Mouse (Mus musculus) common myeloid progenitor, adult 5-6 weeks (primary cell): Measurements from ENCODE around the gene Rhbdd2. TPM values are rescaled to one million over a fixed set of nuclear protein-coding genes. Genes with fewer than 3 reads are reported as not detected.
A peak's percentile ranks its signal among the peaks of the same experiment; 100 is the strongest.
"Not testable (repeated sequence)": the region's sequence is repeated elsewhere in the genome, so short reads cannot be mapped to it uniquely, and the experiment has no call there.

Experiments
- ATAC-seq: replicated peaks from 2 replicates; pipeline ENCODE4 v1.8.0; 2016; ENCODE audit warnings: low read depth, mild to moderate bottlenecking, moderate TSS enrichment, inconsistent platforms; ENCODE audit not compliant: poor library complexity, severe bottlenecking
- total RNA-seq: library from RNA; stranded (forward); fragments of 200-1000, 187-1606 nt; gene quantifications from 2 replicates; pipeline ENCODE4 v1.2.3, GENCODE M21; 2017

Gene Rhbdd2
- total RNA-seq = 12.4 and 14.0 TPM in 2 replicates

DNA sequence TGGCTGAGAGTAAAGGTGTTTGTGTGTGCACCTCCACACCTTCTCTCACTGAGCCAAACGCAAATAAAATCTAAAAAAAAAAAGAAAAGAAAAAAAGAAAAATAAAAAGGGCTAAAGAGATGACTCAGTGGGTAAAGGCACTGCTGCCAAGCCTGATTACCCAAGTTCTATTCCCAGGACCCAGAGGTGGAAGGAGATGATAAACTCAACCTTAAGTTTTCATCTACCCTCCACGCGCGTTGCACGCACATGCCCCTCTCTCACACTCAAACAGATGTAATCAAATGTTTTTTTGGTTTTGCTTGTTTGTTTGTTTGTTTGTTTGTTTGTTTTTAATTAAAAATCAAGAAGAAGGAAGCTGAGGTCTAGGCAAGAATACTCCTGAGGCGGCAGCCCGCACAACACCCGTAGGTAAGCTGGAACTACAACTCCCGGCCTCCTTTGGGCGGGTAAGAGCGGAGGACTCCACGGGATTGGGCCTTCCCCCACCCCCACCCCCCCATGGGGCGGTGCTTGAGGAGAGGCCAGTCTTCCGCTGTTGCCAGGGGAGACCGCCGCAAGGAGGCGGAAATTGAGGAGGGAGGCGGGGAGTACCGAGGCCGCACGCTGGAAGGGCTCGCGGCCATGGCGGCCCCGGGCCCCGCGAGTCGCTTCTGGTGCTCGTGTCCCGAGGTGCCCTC lies at the start of gene Rhbdd2:
Gene Rhbdd2, plus strand, starts transcription at position 502 of the 680 bp plus-strand sequence.
- ATAC-seq = peak; percentile 97

DNA sequence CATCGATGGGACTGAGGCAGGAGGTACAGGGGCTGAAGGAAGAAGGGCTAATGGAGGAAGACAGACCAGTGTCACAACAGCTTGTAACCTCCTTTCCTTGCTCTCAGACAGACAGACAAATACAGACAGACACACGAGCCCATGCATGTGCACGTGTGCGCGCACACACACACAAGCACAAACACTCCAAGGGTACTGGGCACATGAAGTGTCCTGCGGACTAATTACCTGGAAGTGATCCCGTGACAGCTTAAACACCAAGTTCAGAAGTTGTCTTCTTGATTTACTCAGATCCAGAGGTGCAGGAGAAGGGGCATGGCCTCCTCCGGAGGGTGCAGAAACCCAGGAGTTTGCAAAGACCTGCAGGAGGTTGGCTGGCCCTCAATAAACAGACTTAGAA lies 46.7 kb upstream of the Rhbdd2 start:
- ATAC-seq = no peak

DNA sequence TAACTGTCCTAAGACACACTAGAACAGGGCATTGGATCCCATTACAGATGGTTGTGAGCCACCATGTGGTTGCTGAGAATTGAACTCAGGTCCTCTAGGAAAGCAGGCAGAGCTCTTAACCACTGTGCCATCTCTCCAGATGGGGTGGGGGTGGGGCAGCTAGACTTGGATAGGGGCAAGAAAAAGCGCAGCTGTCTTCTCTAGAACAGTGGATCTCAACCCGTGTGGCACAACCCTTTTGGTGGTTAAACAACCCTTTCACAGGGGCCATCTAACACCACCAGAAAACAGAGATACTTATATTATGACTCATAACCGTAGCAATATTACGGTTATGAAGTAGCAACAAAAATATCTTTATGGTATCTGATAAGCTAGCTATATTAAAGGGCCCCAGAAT lies 44.7 kb upstream of the Rhbdd2 start:
- no peak for ATAC-seq

DNA sequence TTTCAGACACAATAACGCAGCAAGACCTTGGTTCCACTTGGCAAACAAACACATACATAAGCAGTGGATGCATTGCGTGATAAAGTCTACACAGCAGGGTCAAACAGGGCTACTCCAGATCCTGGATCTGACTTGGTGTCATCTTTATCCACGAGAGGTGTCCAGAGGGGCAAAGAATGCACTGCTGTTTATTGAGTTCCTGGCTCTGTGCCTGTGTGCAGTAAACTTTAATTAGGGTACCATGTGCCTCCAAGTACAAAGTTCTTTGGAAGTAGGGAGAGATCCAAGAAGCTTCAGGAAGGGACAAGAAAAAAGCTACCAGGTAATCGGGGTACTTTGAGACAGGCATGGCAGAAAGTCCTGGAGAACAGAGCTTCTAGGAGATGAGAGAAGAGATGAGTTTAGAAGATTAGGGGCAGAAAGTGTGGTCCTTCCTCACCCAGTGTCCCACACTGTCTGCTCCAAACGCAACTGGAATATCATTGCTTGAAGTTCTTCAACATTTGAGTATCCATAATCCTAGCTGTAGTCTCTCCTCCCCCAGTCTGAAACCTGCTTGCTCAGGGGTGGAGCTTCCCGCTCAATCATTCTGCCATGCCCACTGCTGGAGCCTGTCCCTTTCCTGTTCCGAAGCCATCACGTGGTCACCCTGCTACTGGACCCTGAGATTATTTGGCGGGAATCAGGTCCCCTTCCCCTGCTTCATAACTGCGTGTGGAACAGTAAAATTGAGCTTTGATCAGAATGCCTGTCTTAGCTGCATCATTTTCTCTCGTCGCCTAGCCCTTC lies 42.2 kb upstream of the Rhbdd2 start:
- no peak for ATAC-seq

DNA sequence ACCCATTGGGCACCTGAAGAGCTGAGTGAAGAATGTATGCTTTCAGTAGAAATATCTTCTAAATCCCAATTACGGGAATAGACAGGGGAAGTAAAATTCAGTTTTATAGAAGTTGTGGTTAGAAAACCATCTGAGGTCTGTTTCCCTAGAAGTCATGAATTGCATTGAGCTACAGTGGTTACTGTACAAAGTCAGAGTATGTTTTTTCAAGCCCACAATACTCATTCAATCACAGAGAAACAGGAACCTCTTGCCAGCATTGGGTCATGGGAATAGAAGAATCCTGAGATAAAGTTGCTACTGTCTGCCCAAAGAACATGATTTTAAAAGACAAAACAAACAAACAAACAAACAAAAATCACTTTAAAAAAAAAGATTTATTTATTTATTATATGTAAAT lies 27.8 kb upstream of the Rhbdd2 start:
- peak; percentile 63; the same call in 1 of the 2 replicates for ATAC-seq

DNA sequence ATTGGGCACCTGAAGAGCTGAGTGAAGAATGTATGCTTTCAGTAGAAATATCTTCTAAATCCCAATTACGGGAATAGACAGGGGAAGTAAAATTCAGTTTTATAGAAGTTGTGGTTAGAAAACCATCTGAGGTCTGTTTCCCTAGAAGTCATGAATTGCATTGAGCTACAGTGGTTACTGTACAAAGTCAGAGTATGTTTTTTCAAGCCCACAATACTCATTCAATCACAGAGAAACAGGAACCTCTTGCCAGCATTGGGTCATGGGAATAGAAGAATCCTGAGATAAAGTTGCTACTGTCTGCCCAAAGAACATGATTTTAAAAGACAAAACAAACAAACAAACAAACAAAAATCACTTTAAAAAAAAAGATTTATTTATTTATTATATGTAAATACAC lies 25.7 kb upstream of the Rhbdd2 start:
- peak; percentile 60; the same call in 1 of the 2 replicates for ATAC-seq

DNA sequence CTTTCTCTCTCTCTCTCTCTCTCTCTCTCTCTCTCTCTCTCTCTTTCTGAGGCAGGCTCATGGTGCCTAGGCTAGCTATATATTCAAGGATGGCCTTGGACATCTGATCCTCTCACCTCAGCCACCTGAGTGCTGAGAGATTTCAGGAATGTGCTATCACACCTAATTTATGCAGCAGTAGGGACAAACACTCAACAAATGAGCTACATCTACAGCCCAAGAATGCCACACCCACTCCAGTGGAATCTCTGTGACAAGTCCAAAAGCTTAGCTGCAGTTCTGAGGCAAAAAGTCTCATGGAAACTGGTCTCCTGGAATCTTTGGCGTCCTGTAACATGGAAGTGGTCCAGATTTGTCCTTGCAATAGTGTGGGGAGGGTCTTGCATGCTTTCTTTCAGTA lies 24.8 kb upstream of the Rhbdd2 start:
- no peak for ATAC-seq

DNA sequence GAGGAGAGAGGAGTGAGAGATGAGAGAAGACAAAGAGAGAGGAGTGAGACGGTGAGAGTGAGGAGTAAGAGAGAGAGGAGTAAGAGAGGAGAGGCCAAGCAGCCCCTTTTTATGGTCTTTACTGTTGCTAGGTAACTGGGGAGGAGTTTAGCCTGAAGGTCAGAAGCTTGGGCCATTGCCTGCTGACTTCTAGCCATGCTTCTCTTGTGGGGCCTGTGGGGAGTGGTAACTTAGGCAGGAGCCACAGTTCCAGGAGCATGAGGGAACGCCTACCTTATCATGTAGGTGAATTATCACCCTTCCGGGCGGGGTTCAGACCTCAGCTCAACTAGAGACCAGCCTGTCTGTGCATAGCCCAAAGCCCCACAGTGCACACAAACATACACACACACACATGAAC lies 22.6 kb upstream of the Rhbdd2 start:
- ATAC-seq = no peak

DNA sequence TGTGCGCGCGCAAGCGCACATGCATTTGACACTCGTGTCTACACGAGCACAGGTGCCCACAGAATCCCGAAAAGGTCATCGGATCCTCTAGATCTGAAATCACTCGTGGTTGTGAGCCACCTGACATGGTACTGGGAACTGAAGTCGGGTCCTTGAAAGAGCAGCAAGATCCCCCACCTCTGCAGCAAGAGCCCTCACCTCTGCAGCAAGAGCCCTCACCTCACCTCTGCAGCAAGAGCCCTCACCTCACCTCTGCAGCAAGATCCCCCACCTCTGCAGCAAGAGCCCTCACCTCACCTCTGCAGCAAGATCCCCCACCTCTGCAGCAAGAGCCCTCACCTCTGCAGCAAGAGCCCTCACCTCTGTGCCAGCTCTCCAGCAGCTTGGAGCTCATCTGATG lies 12.7 kb upstream of the Rhbdd2 start:
- ATAC-seq = not testable (repeated sequence)

DNA sequence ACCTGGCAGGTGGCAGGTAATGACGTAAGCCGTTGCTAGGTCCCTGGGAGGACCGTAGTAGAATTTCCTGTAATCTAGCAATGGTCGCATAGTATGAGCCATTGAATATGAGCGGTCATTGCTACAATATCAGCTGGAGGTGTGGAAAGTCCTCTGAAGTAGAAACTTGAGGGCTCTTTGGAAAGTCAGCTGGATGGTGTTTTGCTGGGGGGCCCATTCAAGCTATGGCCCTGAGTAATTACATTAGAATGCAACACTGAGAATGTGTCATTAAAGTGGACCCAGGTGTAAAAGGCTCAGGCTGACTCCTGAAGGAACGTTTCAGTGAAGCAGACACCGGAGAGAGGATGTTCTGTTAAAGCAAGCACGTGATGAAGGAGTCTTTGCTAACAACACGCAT lies 11.9 kb upstream of the Rhbdd2 start:
- ATAC-seq = no peak

DNA sequence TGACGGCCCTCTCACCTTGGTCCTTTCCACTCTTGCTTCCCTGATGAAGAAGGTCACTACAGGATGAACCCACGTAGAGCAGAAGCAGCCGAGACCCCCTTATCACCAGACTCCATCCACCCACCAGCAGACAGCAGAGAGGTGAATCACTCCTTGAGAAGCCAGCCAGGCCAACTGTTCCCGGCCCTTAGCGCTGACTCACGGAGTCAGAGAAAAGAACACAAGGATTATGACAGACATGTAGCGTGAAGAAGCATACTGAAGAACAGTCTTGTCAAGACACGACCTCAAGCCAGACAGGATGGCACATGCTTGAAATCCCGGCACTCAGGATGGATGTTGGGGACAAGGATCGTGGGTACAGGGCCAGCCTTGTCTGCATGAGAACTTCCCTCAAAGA lies 10.7 kb upstream of the Rhbdd2 start:
- no peak for ATAC-seq

DNA sequence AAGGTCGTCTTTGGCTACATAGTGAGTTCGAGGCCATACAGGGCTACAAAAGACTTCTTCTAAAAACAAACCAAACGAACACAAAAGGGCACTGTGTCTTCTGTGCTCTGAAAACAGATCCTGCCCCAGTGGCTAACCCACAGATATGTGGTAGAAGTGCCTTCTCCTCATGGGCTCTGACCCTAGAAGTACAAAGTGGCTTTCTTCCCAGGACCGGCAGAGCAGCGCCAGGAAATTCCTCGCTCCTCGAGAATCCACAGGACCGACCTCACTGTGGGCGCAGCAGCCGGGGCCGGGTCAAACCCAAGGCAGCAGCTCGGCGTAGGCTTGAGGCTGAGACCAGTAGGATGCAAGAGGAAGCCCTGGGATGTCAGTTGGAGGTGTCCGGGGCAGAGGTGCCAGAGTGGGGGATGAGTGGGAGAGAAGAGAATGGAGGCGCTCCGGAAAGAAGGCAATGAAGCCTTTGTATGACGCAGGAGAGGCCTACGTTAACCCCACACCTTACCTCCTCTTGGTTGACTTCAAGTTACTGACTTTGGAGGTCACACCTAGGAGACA lies 9.3 kb upstream of the Rhbdd2 start:
- ATAC-seq = no peak

DNA sequence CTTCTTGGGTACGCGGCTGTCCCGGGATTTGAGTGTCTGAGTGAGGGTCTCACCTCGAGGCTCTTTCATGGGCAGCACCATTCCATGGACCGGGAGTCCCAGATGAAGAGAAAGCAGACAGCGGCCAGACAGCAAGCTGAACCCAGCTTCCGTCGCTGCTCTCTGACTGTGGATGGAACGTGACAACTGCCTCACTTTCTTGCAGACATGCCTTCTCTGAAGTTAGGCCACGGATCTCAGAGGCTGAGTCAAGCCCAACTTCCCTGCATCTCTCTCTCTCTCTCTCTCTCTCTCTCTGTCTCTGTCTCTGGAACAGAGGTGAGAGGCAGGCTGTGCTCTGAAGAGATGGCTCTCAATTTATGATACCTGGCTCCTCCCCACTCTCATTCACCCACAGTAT lies 3.5 kb upstream of the Rhbdd2 start:
- no peak for ATAC-seq

DNA sequence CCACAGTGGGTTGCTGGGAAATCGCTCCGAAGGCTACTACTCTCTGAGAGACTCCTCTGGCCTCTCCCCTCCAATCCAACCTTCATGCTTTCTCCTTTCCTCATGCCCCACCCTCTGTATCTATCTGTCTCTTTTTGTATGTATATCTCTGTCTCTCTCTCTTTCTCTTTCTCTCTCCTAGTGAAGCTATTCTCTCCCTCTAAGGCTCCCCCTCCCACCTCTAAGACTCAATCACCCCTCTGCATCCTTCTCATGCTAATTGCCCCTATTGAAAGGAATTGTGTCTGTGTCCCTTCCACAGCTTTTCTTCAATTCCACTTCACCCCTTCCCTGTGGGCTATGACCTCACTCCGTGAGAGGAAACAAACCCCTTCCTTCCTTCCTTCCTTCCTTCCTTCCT lies 3.0 kb upstream of the Rhbdd2 start:
- ATAC-seq = no peak

DNA sequence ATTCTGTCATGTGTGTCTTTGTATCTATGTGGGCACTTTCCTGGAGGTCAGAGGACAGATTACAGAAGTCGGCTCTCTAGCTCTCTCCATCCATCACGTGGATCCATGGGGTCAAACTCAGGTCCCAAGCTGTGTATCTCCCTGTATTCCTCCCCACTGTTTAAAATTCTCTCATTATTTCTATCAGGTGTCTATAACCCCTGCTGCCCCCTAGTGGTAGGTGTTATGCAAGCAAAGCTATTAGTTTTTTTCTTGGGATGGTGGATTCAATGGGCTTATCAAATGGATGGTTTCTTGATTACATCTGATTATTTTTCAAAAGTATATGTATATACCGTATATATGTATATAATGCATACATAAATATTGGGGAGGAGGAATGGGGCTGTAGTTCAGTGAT lies 1.8 kb upstream of the Rhbdd2 start:
- ATAC-seq = 0 out of 2 replicates have a peak, but pooled peaks have one; percentile 37

DNA sequence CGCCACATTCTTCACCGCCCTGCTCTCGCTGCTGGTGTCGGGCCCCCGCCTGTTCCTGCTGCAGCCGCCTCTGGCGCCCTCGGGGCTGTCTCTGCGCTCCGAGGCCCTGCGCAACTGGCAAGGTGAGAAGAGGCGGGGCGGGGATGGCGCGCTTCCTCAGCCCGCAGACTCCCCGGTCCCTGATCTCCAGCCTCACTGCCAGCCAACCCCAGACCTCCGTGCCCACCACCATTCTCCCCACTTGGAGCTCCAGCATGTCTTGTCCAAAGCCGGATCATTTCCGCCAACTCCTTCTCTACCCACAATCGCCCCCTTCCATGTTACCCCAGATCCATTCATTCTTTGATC lies 353 bp downstream of the Rhbdd2 start:
- ATAC-seq = peak; percentile 45; the same call in 1 of the 2 replicates

DNA sequence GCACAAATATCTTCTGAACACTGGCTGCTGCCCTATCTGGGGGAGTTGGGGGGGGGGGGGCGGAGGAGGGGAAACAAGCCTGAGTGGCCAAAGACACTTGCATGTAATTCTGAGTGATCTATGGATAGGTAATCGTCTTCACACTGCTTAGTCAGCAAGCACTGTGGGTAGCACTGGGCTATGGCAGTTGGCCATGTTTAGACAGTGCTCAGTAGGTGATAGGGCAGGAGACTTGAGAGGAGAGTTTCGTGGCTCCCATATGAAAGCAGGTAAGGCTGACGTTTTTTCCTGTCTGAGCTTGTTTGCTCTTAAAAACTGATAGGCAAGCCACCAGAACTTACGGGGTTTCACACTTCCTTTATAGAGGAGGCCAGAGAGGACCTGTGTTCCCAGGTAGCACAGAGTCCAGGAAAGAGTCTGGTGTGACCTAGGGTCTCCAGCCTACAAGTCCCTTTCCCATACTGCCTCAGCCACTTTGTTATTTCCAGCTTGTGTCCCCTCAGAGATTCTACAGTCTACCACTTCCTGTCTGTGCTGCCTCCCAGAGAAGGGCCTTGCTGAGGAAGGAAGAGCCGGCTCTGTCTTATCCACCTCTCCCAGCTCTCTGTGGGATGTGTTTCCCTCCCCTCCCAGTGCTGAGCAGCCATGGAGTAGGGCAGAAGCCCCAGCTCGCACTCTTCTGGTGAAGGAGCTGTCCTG lies 7.5 kb downstream of the Rhbdd2 start:
- peak; percentile 42 for ATAC-seq

DNA sequence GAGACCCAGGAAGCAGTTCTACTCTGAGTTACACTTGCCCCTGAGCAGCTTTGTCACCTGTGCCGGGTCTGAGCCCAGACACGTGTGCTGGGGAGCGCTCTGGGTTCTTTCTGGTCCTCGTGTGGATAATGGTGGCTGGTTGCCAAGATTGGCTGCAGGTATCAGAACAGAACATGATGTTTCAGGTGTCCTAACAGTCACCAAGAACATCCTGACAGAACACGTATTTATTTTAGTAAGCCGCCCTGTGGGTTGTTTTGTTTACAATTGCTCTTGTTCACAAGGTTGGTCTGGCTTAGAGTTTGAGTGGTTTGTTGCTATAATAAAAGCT lies 8.0 kb downstream of the Rhbdd2 start:
- ATAC-seq = no peak

DNA sequence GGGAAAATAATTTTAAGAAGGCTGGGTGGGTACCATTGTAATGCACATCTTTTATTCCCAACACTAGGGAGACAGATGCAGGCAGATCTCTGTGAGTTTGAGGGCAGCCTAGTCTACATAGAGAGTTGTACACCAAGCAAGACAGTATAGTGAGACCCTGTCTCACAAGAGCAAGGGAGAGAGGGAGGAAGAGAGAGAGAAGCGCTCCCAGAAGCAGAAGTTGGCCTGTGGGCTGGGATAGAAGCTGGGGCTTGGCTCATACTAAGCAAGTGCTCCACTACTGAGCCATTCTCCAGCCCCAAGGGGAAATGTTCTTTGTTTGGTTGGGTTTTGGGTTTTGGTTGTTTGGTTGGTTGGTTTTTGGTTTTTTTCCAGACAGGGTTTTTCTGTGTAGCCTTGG lies 8.6 kb downstream of the Rhbdd2 start:
- ATAC-seq = no peak

DNA sequence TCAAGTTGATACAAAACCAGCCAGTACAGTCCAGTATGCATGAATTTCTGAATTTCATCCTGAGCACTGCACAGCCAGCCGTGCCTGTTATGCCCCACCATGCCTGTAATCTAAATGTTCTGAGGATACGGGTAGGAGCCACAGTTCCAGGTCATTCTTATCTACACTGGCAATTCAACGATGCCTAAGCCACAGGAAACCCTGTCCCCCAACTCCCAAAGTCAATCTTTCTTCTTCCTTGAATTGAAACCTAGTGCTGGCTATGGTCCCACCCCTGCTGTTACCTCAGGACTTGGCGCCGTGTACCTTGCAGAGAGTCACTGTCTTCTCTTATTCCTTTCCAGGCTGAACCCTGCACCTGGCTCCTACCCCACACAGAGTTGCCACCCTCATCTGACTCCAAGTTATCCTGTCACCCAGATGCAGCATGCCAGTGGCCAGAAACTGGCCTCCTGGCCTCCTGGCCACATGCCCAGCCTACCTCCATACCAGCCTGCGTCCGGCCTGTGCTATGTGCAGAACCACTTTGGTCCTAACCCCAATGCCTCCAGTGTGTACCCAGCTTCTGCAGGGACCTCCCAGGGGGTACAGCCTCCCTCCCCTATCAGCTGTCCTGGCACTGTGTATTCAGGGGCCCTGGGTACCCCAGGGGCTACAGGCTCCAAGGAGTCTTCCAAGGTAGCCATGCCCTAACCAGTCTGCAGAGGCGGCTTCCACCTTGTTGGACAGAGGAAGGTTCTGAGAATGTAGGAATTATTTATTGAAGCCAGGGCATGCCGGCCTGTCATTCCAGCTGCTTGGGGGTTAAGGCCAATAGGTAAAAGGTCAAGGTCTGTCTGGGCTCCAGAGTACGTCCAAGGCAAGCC lies 10.5 kb downstream of the Rhbdd2 start:
- ATAC-seq = peak; percentile 75
